Mouse (Mus musculus) spleen, adult 2 months (tissue): ENCODE data around the gene Mpv17l2. TPM values are rescaled to one million over a fixed set of nuclear protein-coding genes. Genes with fewer than 3 reads are reported as not detected.

Experiments used
- DNase-seq, 2 experiments: peaks; one replicate each; pipeline versions ENCODE4 v3.0.0 to v3.0.0-alpha.2; 2012 to 2021; ENCODE audit warnings: low spot score in 2 of 2, low read depth in 1 of 2
- H3K27ac ChIP-seq: fragments of 200-500 bp; 2 replicates; pipeline ENCODE4 v1.5.1; 2012; ENCODE audit warnings: low read length, inconsistent platforms; ENCODE audit not compliant: insufficient read depth
- H3K27me3 ChIP-seq: fragments of 200-500 bp; 2 replicates; pipeline ENCODE4 v1.6.1; 2012; ENCODE audit warnings: mild to moderate bottlenecking, moderate library complexity, low read length, inconsistent platforms; ENCODE audit not compliant: control insufficient read depth, insufficient read depth
- H3K36me3 ChIP-seq: fragments of 200-500 bp; 2 replicates; pipeline ENCODE4 v1.6.1; 2012; ENCODE audit warnings: mild to moderate bottlenecking, low read length, inconsistent platforms; ENCODE audit not compliant: control insufficient read depth, insufficient read depth
- H3K4me1 ChIP-seq: fragments of 200-500 bp; 2 replicates; pipeline ENCODE4 v1.6.1; 2011; ENCODE audit warnings: inconsistent platforms; ENCODE audit not compliant: control insufficient read depth, insufficient read depth, insufficient read length
- H3K4me3 ChIP-seq: fragments of 200-500 bp; 2 replicates; pipeline ENCODE4 v1.5.1; 2011; ENCODE audit warnings: mild to moderate bottlenecking, inconsistent platforms; ENCODE audit not compliant: insufficient read depth, insufficient read length; ENCODE audit errors: extremely low read depth
- CTCF ChIP-seq: fragments of 200-500 bp; IDR thresholded peaks from 2 replicates; pipeline ENCODE4 v1.5.1; 2011; ENCODE audit warnings: mild to moderate bottlenecking, inconsistent platforms; ENCODE audit not compliant: insufficient read depth, insufficient read length, insufficient replicate concordance; ENCODE audit errors: extremely low read depth
- POLR2A ChIP-seq: fragments of 200-500 bp; IDR thresholded peaks from 2 replicates; pipeline ENCODE4 v1.6.1; 2011; ENCODE audit warnings: low read depth, low read length, inconsistent platforms
- WGBS: fragments of 180-500 bp; shearing (Covaris S2); methylation state at CpG from one replicate; pipeline ENCODE4 v1.1.7; 2018; 5-methylcytosine and 5-hydroxymethylcytosine counted together
- polyA plus RNA-seq: library from polyadenylated mRNA; depleted of rRNA; stranded (reverse); fragments of >200 nt; gene quantifications from 2 replicates; pipeline ENCODE4 v1.2.3, GENCODE M21; 2012

Gene Mpv17l2
- polyA plus RNA-seq, 1 experiment = 37.3 TPM

DNA sequence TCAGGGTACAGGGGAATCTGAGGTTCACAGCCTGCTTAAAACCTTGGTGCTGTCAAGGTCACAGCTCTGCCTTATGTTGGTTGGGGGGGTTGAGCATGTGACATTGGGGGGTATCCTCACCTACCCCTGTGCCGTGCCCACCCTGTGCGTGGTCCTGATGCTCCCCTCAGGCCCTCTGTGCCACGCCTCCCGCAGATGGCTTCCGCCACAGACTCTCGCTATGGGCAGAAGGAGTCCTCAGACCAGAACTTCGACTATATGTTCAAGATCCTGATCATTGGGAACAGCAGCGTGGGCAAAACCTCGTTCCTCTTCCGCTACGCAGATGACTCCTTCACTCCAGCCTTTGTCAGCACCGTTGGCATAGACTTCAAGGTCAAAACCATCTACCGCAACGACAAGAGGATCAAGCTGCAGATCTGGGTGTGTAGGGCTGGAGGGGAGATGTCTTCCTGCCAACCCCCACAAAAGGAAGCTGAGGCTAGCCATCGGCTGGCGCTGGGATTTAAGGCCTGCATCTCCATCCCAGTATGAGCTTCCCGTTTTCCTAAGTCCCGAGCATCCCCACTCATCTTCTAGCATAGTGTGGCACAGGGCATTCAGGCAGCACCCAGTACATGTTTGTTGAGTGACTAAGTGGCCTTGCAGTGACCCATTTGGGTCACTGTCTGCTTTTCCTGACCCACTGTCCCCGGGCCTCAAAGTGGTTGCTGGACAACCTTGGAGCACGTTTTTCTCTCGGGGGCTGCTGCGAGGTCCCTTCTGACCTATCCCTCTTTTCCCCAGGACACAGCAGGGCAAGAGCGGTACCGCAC, 4.9 kb downstream of the Mpv17l2 start:
- TF ChIP-seq CTCF = no peak
- TF ChIP-seq POLR2A = no peak
- Histone ChIP-seq H3K4me3 (no peak overlapping the region), H3K36me3 (peaks cover 5% of the 10 kb centered on the region; the same call in 1 of the 2 replicates), H3K4me1 (peaks cover 21% of the 10 kb centered on the region), H3K27me3 (no peaks in the 10 kb centered on the region), H3K27ac (no peak overlapping the region)
- peak in 1 of 2 experiments; percentile 4 for DNase-seq
- 87% methylated on average over 24 of the region's 24 CpGs for WGBS

DNA sequence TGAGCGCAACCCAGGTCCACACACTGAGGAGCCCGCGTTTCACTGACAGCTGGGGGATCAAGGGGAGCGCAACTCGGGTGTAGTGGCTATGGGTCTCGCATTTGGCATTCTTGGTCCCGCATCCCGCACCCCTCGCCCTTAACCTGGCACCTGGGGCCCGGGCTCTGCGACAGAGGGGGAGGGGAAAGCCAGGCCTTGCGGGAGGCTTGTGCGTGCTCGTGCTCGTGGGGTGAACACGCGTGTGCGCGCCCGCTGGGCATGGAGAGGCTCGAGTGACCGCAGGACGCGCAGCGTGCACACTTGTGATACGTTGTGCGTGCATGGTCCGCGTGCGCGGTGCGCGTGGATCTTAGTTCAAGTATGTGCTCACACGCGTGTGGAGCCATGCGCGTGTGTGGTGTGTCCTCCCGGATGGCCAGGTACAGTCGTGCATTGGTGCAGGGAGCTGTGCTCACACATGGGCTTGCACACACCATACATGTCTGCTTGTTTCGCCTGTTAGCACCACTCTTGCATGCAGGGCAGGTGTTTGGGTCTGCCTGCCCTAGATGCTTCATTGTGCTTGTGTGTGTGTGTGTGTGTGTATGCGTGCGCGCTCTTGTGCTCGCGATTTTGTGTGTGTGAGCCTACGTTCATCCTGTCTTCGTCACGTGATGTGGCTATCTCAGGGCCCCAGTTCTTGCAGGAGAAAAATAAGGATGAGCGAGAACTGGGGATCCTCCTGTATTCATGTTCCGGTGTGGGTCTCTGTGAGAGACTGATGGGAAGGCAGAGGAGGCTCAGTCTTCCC, 5.7 kb downstream of the Mpv17l2 start:
- H3K36me3 ChIP-seq = peaks cover 5% of the 10 kb centered on the region; the same call in 1 of the 2 replicates
- H3K4me3 ChIP-seq = peak overlapping the region; percentile 67
- TF ChIP-seq POLR2A = no peak
- no peak for TF ChIP-seq CTCF
- peak overlapping the region; percentile 42 for H3K27ac ChIP-seq
- DNase-seq = peak in 1 of 2 experiments; percentile 49
- H3K27me3 ChIP-seq = no peaks in the 10 kb centered on the region
- 9% methylated on average over 50 of the region's 50 CpGs for WGBS
- H3K4me1 ChIP-seq = peaks cover 19% of the 10 kb centered on the region

DNA sequence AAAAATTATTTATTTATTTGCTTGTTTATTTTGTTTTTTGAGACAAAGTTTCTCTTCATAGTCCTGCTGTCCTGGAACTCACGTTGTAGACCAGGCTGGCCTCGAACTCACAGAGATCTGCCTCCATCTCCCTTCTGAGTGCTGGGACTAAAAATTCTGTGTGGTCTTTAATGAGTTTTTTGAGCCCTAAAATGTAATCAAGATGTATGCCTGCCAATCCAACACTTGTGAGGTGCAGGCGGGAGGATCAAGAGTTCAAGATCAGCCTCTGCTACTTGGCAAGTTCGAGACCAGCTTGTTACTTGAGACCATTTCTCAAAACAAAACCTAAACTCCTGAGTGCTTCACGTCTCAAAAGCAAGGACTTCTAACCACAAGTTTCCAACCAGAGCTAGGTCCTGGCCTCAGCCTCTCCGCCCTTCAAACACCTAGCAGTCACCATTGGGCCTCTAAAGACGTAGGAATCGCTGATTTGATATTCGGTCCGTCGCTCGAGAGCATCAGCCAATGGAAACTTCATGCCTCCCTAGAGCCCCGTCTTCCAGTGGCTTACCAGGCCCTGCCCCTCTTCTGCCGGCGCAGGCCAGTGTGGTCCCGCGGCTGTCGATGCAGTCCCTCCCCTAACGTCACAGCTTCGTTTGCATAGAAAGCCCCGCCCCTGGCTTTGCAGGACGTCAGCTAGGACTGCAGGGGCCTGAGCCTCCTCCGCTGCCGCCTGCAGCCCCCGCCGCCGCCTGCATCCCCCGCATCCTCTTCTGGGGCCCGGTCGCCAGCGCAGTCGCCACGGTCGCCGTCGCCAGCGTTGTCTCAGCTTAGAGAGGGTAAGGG, 6.5 kb downstream of the Mpv17l2 start, which contains the start of gene Rab3a:
Gene Rab3a (plus strand): TSS at position 637 of the 828 bp plus-strand sequence.
- H3K4me1 ChIP-seq = peaks cover 15% of the 10 kb centered on the region
- TF ChIP-seq CTCF = no peak
- no peak for TF ChIP-seq POLR2A
- peaks cover 5% of the 10 kb centered on the region; the same call in 1 of the 2 replicates for H3K36me3 ChIP-seq
- peak; percentile 97 for DNase-seq
- H3K4me3 ChIP-seq = peak within 1 kb of the TSS; percentile 67
- peak within 1 kb of the TSS; percentile 71 for H3K27ac ChIP-seq
- H3K27me3 ChIP-seq = no peaks in the 10 kb centered on the region
- 8% methylated on average over 37 of the region's 37 CpGs for WGBS

DNA sequence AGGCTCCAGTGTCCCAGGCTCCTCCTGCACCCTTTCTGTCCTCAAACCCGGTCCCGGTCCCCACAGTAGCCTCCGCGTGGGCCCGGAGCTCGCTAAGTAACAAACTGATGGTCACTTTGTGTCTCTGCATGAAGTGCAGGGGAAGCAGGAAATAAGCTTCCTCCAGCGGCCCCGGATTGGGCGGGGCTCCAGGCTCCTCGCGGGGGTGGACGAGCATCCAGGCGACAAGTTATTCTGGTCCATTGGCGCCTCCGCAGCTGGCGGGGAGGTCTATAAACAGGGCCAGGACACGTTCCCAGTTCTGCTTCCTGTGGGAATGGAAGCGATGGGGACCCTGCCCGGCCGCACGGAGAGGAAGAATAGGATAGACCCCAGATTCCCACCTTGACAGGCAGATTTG, 7.6 kb downstream of the Mpv17l2 start:
- WGBS = 5% methylated on average over 21 of the region's 21 CpGs
- peak; percentile 20; the same call in 1 of the 2 replicates for TF ChIP-seq POLR2A
- TF ChIP-seq CTCF = no peak
- Histone ChIP-seq H3K27ac (peak overlapping the region; percentile 71), H3K4me3 (peak overlapping the region; percentile 9; the same call in 1 of the 2 replicates), H3K36me3 (peaks cover 5% of the 10 kb centered on the region; the same call in 1 of the 2 replicates), H3K4me1 (peaks cover 15% of the 10 kb centered on the region), H3K27me3 (no peaks in the 10 kb centered on the region)
- DNase-seq = peak in 1 of 2 experiments; percentile 80

DNA sequence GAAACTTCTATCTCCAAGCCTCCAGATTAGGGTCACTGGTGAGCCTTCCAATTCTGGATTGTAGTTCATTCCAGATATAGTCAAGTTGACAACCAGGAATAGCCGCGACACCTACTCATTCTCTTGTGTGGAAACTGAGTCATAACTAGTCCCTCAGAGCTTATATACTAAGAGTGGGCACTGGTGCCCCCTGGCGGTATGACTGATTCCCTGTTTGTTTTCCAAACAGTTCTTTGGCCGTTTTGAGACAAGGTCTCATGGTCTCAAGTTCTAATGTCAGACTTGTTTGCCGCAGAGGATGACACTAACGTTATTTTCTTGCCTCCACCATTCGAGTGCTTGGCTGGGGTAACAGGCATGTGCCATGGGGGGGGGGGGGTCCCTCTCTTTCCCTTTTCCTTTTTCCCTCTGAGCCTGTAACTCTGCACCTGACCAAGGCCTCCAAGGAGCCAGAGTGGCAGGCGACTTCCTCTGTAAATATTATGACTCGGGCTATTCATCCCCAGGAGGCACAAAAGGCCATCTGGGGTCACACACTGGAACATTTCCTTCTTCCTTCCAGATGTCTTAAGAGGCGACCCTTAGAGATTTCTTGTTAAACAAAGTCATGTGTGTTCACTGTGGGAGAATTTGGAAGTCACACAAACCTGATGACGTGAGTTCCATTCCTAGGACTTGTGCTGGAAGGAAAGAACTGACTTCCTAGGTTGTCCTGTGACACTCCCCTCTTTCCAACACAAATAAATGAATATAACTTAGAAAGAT, 8.6 kb downstream of the Mpv17l2 start:
- Histone ChIP-seq H3K4me3 (no peak overlapping the region), H3K27ac (peak overlapping the region; percentile 71), H3K36me3 (peaks cover 5% of the 10 kb centered on the region; the same call in 1 of the 2 replicates), H3K27me3 (no peaks in the 10 kb centered on the region), H3K4me1 (peaks cover 15% of the 10 kb centered on the region)
- 18% methylated on average over 11 of the region's 11 CpGs for WGBS
- peak in 1 of 2 experiments; percentile 76 for DNase-seq
- TF ChIP-seq CTCF (peak; percentile 51; the same call in 1 of the 2 replicates), POLR2A (no peak)
